Mouse (Mus musculus) gastrocnemius, postnatal 4 days (tissue): Measurements from ENCODE around the gene Meox1. TPM values are rescaled to one million over a fixed set of nuclear protein-coding genes. Genes with fewer than 3 reads are reported as not detected.

Experiments used
- DNase-seq, 2 experiments: peaks; one replicate each; pipeline ENCODE4 v3.0.0; 2021 to 2022; ENCODE audit warnings: low spot score in 2 of 2, mixed read lengths in 2 of 2
- total RNA-seq, 2 experiments: library from RNA; stranded (reverse); gene quantifications; 2 replicates each; pipeline ENCODE4 v1.2.3; 2021

The Meox1 gene
- total RNA-seq, 2 experiments from 2014 or later, result 17.7 to 20.4 TPM

- DNase-seq, result no peak
Observed at GRCm38 (mm10) chr11:101858742-101859141, 35.4 kb downstream of the Meox1 start.

GRCm38 (mm10) chr11:101855950-101856712, 38.0 kb downstream of the Meox1 start:
- peak in 1 of 2 experiments; percentile 49 for DNase-seq

GRCm38 (mm10) chr11:101851042-101851441, 43.1 kb downstream of the Meox1 start:
- DNase-seq, result peak in 1 of 2 experiments; percentile 47

- DNase-seq, result no peak
Observed at GRCm38 (mm10) chr11:101849286-101849685, 44.9 kb downstream of the Meox1 start.

- no peak for DNase-seq
Observed at GRCm38 (mm10) chr11:101847509-101847908, 46.7 kb downstream of the Meox1 start.

- no peak for DNase-seq
Observed at GRCm38 (mm10) chr11:101842773-101843163, 51.4 kb downstream of the Meox1 start.

GRCm38 (mm10) chr11:101841998-101842772, 52.0 kb downstream of the Meox1 start:
- DNase-seq, result no peak

- no peak for DNase-seq
Observed at GRCm38 (mm10) chr11:101840405-101840804, 53.8 kb downstream of the Meox1 start.

GRCm38 (mm10) chr11:101839426-101839825, 54.7 kb downstream of the Meox1 start:
- DNase-seq, result no peak

GRCm38 (mm10) chr11:101832001-101832400, 62.2 kb downstream of the Meox1 start:
- DNase-seq, result peak in 1 of 2 experiments; percentile 44

- no peak for DNase-seq
Observed at GRCm38 (mm10) chr11:101830616-101831015, 63.6 kb downstream of the Meox1 start.

GRCm38 (mm10) chr11:101830112-101830511, 64.1 kb downstream of the Meox1 start:
- peak; percentile 56 to 71 for DNase-seq

- no peak for DNase-seq
Observed at GRCm38 (mm10) chr11:101828718-101829117, 65.5 kb downstream of the Meox1 start.

Other genes starting within 250 kb of the Meox1 start
- 10 to 100 TPM in 1 of 2 experiments, 1 to 10 TPM in 1; 7.1 to 10.0 TPM for gene Arl4d, start 228.8 kb downstream of the Meox1 start, total RNA-seq
- 10 to 100 TPM; 22.2 to 22.8 TPM for gene Dhx8, start 161.5 kb downstream of the Meox1 start, total RNA-seq
- 10 to 100 TPM; 11.3 to 15.9 TPM for gene Etv4, start 109.0 kb downstream of the Meox1 start, total RNA-seq
- gene Sost, start 72.6 kb upstream of the Meox1 start, total RNA-seq, result under 1 TPM in 1 of 2 experiments, not detected in 1; 0.16 TPM
- not detected for gene Cfap97d1, start 89.9 kb upstream of the Meox1 start, total RNA-seq
- gene Dusp3, start 92.6 kb upstream of the Meox1 start, total RNA-seq, result 100 to 1,000 TPM; 140 to 145 TPM
- 10 to 100 TPM; 55.8 to 95.9 TPM for gene Mpp3, start 134.1 kb upstream of the Meox1 start, total RNA-seq
- 10 to 100 TPM; 12.8 to 13.2 TPM for gene Cd300lg, start 147.1 kb upstream of the Meox1 start, total RNA-seq
- 1 to 10 TPM; 1.7 to 2.5 TPM for gene Mpp2, start 194.1 kb upstream of the Meox1 start, total RNA-seq
- gene Ppy, start 206.9 kb upstream of the Meox1 start, total RNA-seq, result not detected
- not detected for gene Pyy, start 213.5 kb upstream of the Meox1 start, total RNA-seq